Mouse (Mus musculus): ENCODE data around the gene Gm49322.

Gene Gm49322

DNA sequence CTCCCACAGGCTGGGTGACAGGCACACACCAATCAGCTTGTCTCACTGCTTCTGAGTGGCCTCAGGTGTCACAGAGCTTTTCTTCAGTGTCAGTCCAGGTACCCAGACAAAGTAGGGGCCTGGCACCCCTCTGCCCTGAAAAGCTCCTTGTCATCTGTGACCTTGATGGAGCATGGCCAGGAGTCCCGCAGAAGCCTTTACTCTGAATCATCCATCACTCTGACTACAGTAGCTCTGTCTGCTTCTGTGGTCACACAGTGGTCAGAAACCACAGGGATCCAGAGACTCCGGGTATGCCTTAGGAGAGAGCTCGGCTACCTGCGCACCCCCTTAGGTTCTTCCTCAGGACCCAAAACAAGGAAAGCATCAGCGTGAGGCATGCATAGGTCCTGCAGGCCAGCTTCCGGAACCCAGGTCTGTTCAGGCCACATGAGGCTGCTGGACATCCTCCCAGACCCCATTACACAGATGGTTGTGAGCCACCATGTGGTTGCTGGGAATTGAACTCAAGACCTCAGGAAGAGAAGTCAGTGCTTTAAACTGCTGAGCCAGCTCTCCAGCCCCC, 47.4 kb downstream of the Gm49322 start:
- no peak for DNase-seq (ENCODE audit: extremely low read depth, low read depth, low spot score)

DNA sequence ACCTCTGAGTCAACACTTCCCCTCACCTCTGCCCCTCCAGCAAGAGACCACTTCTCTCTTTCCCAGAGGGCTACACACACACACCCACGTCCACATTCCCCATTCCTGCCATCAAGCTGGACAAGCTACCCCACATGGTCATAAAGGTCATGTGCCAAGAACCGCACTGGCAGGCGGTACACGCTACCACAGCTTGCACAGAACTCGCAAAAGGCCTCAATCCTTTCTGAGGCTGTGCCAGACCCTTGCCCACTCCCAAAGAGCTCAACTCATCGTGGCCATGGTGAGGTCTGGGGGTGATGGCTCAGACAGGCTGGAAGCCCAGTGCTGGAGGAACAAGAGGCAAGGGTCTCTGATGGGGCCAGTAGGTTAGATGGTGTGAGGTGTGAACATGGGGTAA, 49.0 kb downstream of the Gm49322 start:
- DNase-seq (ENCODE audit: extremely low read depth, low read depth, low spot score), result no peak

DNA sequence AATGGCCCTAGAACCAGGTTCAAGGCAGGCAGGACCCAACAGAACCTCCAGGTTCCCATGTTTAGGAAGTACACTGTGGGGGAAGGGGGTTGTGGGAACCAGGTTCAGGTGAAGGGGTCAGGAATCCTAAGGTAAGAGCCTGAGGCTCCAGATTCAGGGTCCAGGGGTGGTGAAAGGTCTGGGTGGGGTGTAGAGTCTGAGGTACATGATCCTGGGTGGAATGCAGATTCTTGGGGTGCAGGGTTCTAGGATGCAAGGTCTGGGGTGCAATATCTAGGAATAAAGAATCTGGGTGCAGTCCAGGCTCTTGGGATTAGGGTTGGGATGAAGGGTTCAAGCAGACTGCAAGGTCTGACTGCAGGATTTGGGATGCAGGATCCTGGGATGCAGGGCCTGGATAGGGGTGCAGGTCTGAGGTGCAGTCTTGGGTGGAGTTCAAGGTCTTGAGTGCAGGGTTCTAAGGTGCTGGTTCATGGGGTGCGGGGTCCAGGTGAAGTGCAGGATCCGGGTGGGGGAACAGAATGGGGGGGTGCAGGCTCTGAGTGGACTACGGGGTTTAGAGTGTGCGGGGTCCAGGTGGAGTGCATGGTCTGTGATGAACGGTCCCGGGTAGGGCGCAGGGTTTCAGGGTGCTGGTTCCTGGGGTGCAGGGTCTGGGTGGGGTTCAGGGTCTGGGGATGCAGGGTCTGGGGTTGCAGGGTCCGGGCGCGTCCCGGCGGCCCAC, 49.7 kb downstream of the Gm49322 start:
- DNase-seq (ENCODE audit: extremely low read depth, low read depth, low spot score), result no peak

DNA sequence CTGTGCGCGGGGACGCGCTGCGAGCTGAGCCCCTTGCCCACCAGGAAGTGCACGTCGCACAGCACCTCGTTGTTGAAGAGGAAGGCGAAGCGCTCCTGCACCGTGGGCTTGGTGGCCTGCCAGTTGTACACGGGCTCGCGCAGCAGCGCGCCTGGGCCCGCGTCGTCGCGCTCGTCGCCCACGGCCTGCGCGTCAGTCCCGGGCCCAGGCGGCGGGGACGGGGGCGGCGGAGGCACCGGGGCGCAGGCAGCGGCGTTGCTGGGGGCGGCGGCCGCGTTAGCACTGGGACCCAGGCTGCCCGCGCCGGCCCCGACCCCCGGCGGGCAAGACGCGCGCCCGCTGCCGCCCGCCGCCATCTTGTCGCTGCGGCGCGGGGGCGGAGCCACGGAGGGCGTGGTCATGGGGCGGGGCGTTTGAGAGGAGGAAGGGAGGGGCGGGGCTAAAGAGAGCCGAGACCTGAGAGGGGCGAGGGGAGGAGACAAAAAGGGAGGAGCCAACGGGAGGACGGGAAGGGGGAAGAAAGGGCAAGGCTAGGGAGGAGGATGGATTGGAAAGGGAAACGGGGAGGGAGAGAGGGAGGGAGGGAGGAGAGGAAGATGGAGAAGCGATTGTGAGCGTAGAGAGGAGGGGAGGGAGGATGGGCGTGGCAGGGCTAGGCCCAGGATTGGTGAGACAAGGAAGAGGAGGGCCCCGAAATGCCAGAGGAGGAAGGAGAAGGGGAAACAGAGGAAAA, 50.5 kb downstream of the Gm49322 start:
- DNase-seq (ENCODE audit: extremely low read depth, low read depth, low spot score), result peak; percentile 88

DNA sequence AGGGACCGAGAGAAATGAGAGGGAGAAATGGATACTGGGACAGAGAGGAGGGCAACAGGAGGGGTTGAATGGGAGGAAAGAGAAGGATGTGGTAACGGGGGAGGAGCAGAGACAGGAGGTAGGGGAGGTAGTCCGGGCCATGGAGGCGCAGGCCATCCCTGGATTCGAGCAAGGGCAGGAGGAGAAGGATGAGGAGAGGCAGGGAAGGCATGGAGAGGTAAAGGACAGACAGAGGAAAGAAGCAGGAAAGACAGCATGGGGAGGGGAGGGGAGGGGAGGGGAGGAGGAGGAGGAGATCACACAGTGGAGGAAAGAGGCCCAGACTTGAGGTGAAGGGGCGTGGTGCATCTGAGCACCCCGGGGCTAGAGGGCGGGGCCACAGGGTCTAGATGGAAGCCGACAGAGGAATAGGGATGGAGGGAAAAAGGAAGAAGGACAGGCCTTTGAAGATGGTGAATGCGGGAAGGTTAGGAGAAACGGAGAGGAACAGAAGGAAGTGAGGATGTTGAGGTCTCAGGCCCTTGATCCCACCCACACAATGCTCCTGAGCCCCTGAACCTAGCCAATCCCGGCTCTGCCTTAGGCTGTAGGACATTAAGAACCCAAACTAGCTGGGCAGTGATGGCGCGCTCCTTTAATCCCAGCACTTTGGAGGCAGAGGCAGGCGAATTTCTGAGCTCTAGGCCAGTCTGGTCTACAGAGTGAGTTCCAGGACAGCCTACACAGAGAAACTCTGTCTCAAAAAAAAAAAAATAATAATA, 51.2 kb downstream of the Gm49322 start, which contains the start of gene Btbd2:
TSS of gene Btbd2 (minus strand) at position 209 of the 761 bp plus-strand sequence.
- DNase-seq (ENCODE audit: extremely low read depth, low read depth, low spot score), result no peak

DNA sequence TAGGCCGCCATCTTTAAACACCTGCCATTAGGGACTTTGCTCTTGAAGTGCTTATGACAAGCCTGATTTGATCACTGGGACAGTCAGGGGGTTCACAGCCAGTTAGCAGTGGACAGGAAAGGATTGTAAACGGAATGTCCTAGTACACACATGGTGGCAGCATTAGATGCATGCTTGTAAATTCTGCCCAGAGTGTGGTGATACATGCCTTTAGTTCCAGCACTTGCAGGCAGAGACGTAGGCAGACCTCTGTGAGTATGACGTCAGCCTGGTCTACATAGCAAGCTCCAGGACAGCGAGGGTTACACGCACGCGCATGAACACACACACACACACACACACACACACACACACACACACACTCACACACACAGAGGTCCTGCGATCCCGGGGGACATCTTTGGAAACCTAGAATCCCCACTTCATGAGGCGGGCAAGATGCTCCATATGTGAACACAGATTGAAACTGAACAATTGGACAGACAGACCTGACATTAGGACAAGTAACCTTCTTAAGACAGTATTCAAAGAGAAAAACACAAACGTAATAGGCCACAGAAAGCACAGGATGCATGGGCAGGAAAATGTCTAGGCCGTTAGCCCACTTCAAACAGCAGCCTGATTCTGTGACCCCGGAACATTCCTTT, 52.5 kb downstream of the Gm49322 start:
- DNase-seq (ENCODE audit: extremely low read depth, low read depth, low spot score), result no peak

DNA sequence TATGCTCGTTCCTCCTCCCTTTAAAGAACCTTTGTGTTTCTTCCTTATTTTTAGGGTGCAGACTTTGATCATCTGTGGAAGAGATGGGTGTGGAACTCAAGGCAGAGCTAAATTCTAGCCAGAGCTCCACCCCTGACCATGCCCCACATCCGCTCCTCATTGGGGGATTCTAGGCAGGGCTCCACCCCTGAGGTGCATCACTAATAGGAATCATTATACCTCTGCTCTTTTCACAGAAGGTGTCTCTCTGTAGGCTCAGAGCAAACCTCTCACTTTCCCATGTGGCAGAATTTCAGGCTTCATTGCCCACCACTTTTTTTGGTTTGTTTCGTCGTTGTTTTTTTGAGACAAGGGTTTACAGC, 53.0 kb downstream of the Gm49322 start:
- no peak for DNase-seq (ENCODE audit: extremely low read depth, low read depth, low spot score)

DNA sequence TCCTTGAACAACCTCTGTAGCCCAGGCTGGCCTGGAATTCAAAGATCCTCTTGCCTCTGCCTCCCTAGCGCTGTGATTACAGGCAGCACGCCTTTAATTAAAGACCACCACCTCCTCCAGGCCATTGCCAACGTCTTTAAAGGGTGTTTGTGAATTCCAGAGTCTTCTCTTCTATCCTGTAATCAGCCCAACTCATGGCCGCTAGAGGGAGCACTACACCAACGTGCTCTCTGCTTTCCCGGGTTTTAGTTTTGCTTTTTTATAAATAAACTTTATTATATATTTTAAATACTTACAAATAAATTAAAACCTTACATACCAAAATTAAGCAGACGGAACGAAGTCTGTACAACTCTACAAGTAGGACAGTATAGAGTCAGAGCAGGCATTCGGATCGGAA, 53.4 kb downstream of the Gm49322 start:
- no peak for DNase-seq (ENCODE audit: extremely low read depth, low read depth, low spot score)

DNA sequence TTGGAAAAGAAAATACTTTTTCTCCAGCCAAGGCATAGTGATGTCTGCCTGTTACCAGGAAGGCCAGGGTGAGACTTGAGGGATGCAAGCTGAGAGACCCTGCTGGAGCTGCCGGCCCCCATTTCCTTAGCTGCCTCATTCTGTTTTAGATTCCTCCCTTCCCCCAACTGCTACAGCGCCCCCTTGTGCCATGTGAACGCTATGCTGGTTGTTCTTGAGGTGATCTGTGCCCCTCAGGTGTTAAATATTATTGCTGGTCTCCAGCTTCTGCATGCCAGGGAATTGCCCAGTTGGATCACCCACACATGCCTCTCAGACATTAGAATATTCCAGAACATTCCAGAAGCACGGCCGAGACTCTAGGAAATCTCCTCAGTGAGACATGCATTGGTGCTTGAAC, 55.3 kb downstream of the Gm49322 start:
- no peak for DNase-seq (ENCODE audit: extremely low read depth, low read depth, low spot score)

DNA sequence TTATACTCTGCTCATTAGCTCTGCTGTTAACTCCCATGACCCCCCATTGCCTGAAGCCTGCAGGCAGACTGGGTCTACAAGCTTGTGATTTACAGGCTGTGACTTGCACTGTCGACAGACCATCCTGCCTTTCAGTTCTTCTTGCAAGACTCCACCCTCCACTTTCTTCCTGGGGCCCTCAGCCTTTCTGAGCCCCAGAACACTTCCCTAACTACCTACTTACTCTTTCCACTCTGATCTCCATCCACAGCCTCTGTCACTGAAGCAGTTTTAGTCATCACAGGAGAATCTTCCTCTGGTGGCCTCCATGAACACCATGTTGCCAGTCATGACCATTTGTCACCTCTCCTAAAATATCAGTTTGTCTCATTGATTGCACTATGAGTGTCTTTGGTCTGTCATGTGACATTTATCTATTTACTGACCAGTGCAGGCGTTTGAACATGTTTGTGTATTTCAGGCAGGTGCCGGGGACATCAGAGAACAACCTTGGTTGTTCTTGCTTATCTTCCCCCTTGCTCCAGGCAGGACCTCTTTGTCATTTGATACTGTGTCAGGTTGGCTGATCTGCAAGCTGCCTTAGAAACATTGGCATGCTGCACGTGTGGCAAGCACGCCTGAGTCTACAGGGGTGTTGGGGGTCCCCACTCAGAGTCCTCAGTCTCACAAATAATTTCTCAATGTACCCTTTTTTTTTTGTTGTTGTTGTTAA, 57.8 kb downstream of the Gm49322 start:
- no peak for DNase-seq (ENCODE audit: extremely low read depth, low read depth, low spot score)

DNA sequence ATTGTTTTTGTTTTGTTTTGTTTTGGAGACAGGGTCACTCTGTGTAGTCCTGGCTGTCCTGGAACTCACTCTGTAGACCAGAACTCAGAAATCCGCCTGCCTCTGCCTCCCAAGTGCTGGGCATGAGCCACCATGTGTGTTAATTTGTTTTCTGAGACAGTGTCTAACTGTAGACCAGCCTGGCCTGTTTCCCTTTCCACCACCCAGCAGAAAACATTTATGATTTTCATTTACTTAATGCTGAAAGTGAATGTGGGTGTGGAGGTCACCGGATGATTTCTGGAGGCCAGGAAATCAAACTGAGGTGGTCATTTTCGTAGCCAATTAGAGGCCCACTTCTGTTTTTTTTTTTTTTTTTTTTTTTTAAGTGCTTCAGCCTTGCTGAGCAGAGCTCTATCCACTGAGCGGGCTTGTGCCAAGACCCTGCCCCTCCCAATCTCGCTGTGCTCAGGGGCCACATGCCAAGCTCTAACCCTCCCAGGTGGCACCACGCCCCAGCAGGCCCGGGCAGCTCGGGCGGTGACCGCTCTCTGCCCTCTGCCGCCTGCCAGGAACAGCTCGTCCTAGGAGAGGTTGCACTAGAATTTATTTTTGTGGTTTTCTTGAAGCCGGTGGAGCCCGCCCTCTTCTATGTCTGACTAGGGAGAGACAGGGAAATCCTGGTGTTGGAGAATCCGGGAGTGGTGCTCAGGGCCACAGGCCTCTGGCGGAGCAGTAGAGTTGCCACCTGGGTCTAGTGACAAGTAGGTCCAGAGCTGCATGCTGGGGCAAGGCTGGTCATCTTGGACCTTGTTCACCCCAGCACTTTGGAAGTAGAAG, 58.6 kb downstream of the Gm49322 start:
- peak; percentile 78 for DNase-seq (ENCODE audit: extremely low read depth, low read depth, low spot score)

DNA sequence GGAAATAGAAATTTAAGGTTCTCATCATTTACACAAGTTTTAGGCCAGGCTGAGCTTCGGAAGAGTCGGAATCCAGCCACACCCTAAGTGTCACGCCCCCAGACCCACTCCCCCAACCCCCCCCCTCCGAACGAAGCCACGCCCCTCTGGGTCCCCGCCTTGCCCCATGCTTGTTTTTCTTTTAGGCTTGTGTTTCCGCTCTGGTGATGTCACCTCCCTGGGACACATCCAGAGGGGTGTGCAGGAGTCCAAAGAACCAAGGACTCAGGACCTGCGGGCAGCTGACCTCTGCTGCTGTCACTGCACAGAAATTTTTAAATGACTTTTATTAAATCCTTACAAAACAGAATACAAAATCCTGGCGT, 59.2 kb downstream of the Gm49322 start:
- no peak for DNase-seq (ENCODE audit: extremely low read depth, low read depth, low spot score)

Data from fat pad, adult 2 months (tissue).